ENCODE assay signal across 8 mouse cellular contexts in genomic region chr10:80673690-80674089, GRCm38 (mm10). TPM values are rescaled to one million over a fixed set of nuclear protein-coding genes. Genes with fewer than 3 reads are reported as not detected.
DNase-seq lines count a peak whose midpoint lies in the region; ATAC-seq and TF ChIP-seq lines count a peak whose summit lies in the region.

No protein-coding gene starts in this region.

- no peaks in the 10 kb centered on the region for H3K27me3 ChIP-seq in kidney, embryonic 16.5 days (ENCODE audit: insufficient read depth, low read length)
- no peaks in the 10 kb centered on the region for H3K27me3 ChIP-seq in embryonic facial prominence, embryonic 12.5 days
- no peaks in the 10 kb centered on the region for H3K27me3 ChIP-seq in hindbrain, postnatal 0 days (ENCODE audit: insufficient read depth, low read length)
- H3K27me3 ChIP-seq in midbrain, embryonic 16.5 days (ENCODE audit: control insufficient read depth, insufficient read depth, low read depth, low read length) = no peaks in the 10 kb centered on the region

- H3K9ac ChIP-seq in kidney, embryonic 16.5 days (replicated peaks; ENCODE audit: low read length) = peak overlapping the region; percentile 96
- peak overlapping the region; percentile 97; the same call in 1 of the 2 replicates for H3K9ac ChIP-seq in embryonic facial prominence, embryonic 12.5 days
- peak overlapping the region; percentile 95 for H3K9ac ChIP-seq in hindbrain, postnatal 0 days (replicated peaks; ENCODE audit: low read length)
- H3K9ac ChIP-seq in midbrain, embryonic 16.5 days (ENCODE audit: low read depth, low read length) = peak overlapping the region; percentile 98

- ATAC-seq in kidney, embryonic 16.5 days (ENCODE audit: low FRiP score, low TSS enrichment) = no peak
- ATAC-seq in embryonic facial prominence, embryonic 12.5 days (ENCODE audit: insufficient number of reproducible peaks, insufficient read depth, low FRiP score, low TSS enrichment) = no peak
- no peak for ATAC-seq in hindbrain, postnatal 0 days
- ATAC-seq in midbrain, embryonic 16.5 days = no peak

- H3K4me2 ChIP-seq in kidney, embryonic 16.5 days (replicated peaks; ENCODE audit: low read depth, low read length) = peak overlapping the region; percentile 80
- peak overlapping the region; percentile 83 for H3K4me2 ChIP-seq in embryonic facial prominence, embryonic 12.5 days (replicated peaks)
- peak overlapping the region; percentile 86 for H3K4me2 ChIP-seq in hindbrain, postnatal 0 days (ENCODE audit: low read depth, low read length)
- H3K4me2 ChIP-seq in midbrain, embryonic 16.5 days (ENCODE audit: low read length) = peak overlapping the region; percentile 80

- WGBS in kidney, embryonic 16.5 days = 85% methylated on average over 3 of the region's 3 CpGs
- 91% methylated on average over 3 of the region's 3 CpGs for WGBS in embryonic facial prominence, embryonic 12.5 days
- 94% methylated on average over 3 of the region's 3 CpGs for WGBS in hindbrain, postnatal 0 days
- WGBS in midbrain, embryonic 16.5 days = 89% methylated on average over 3 of the region's 3 CpGs

- no peak overlapping the region; the same call in 1 of the 2 replicates for H3K27ac ChIP-seq in kidney, embryonic 16.5 days (ENCODE audit: low read length)
- H3K27ac ChIP-seq in embryonic facial prominence, embryonic 12.5 days = no peak overlapping the region
- no peak overlapping the region for H3K27ac ChIP-seq in hindbrain, postnatal 0 days
- H3K27ac ChIP-seq in midbrain, embryonic 16.5 days (ENCODE audit: low read length) = no peak overlapping the region

- peak overlapping the region; percentile 81 for H3K4me3 ChIP-seq in kidney, embryonic 16.5 days (ENCODE audit: low read length)
- H3K4me3 ChIP-seq in embryonic facial prominence, embryonic 12.5 days = peak overlapping the region; percentile 97; the same call in 1 of the 2 replicates
- H3K4me3 ChIP-seq in hindbrain, postnatal 0 days (ENCODE audit: low read length) = no peak overlapping the region
- H3K4me3 ChIP-seq in midbrain, embryonic 16.5 days (ENCODE audit: low read depth, low read length) = no peak overlapping the region; the same call in 1 of the 2 replicates

- DNase-seq in kidney, adult 8-10 months = no peak
- DNase-seq in hindbrain, postnatal 0 days (ENCODE audit: low spot score) = no peak
- DNase-seq in adrenal gland, adult 8-10 months = no peak
- no peak for DNase-seq in left cerebral cortex, adult 8-10 months (ENCODE audit: low spot score in 2 of 2)
- DNase-seq in testis, postnatal 10 days (ENCODE audit: low spot score) = no peak

- TF ChIP-seq CTCF in hindbrain, postnatal 0 days (IDR thresholded peaks at IDR 0.05; ENCODE audit: low read depth) = no peak

- peaks cover 44% of the 10 kb centered on the region for H3K36me3 ChIP-seq in kidney, embryonic 16.5 days (ENCODE audit: insufficient read depth, low read length)
- H3K36me3 ChIP-seq in embryonic facial prominence, embryonic 12.5 days = peaks cover 46% of the 10 kb centered on the region
- H3K36me3 ChIP-seq in hindbrain, postnatal 0 days (ENCODE audit: insufficient read depth, low read length) = peaks cover 29% of the 10 kb centered on the region
- peaks cover 21% of the 10 kb centered on the region for H3K36me3 ChIP-seq in midbrain, embryonic 16.5 days (ENCODE audit: control insufficient read depth, insufficient read depth, low read length)

- H3K4me1 ChIP-seq in kidney, embryonic 16.5 days (ENCODE audit: insufficient read depth, low read length) = peaks cover 47% of the 10 kb centered on the region
- peaks cover 46% of the 10 kb centered on the region for H3K4me1 ChIP-seq in embryonic facial prominence, embryonic 12.5 days
- H3K4me1 ChIP-seq in hindbrain, postnatal 0 days (ENCODE audit: insufficient read depth, low read length) = peaks cover 45% of the 10 kb centered on the region
- peaks cover 44% of the 10 kb centered on the region for H3K4me1 ChIP-seq in midbrain, embryonic 16.5 days (ENCODE audit: control insufficient read depth, insufficient read depth, low read length)

- H3K9me3 ChIP-seq in kidney, embryonic 16.5 days (ENCODE audit: low read length) = no peaks in the 10 kb centered on the region
- H3K9me3 ChIP-seq in embryonic facial prominence, embryonic 12.5 days = no peaks in the 10 kb centered on the region
- H3K9me3 ChIP-seq in hindbrain, postnatal 0 days (ENCODE audit: low read length) = no peaks in the 10 kb centered on the region
- H3K9me3 ChIP-seq in midbrain, embryonic 16.5 days (replicated peaks; ENCODE audit: control insufficient read depth, low read length, poor library complexity, severe bottlenecking) = no peaks in the 10 kb centered on the region

RNA-seq across cellular contexts. Expression of gene Mknk2, which starts 4.2 kb away (rescaled TPM):
- polyA plus RNA-seq in kidney, embryonic 16.5 days (2015; fragmentation: Nextera tagmentation; extraction: Ambion mirVana) = 71.1 and 108 TPM in 2 replicates
- 117 and 122 TPM in 2 replicates for polyA plus RNA-seq in embryonic facial prominence, embryonic 12.5 days (2016; fragmentation: Nextera tagmentation; extraction: Ambion mirVana)
- 84.5 and 95.4 TPM in 2 replicates for total RNA-seq in hindbrain, postnatal 0 days (2014; rRNA removed)
- polyA plus RNA-seq in hindbrain, postnatal 0 days (2015; fragmentation: Nextera tagmentation; extraction: Ambion mirVana) = 38.2 and 40.5 TPM in 2 replicates
- polyA plus RNA-seq in midbrain, embryonic 16.5 days (2015; fragmentation: Nextera tagmentation; extraction: Ambion mirVana) = 43.7 and 49.1 TPM in 2 replicates
- total RNA-seq in adrenal gland, adult 8-10 months (2022) = 100 to 1,000 TPM; 106 to 157 (median 123) TPM
- 10 to 100 TPM; 36.0 to 47.0 (median 40.9) TPM for total RNA-seq in left cerebral cortex, adult 8-10 months (2022)

RNA-seq across cellular contexts. Expression of gene Btbd2, which starts 16.8 kb away (rescaled TPM):
- polyA plus RNA-seq in kidney, embryonic 16.5 days (2015; fragmentation: Nextera tagmentation; extraction: Ambion mirVana) = 21.0 and 74.8 TPM in 2 replicates
- 109 and 110 TPM in 2 replicates for polyA plus RNA-seq in embryonic facial prominence, embryonic 12.5 days (2016; fragmentation: Nextera tagmentation; extraction: Ambion mirVana)
- 209 and 213 TPM in 2 replicates for total RNA-seq in hindbrain, postnatal 0 days (2014; rRNA removed)
- polyA plus RNA-seq in hindbrain, postnatal 0 days (2015; fragmentation: Nextera tagmentation; extraction: Ambion mirVana) = 81.9 and 82.8 TPM in 2 replicates
- polyA plus RNA-seq in midbrain, embryonic 16.5 days (2015; fragmentation: Nextera tagmentation; extraction: Ambion mirVana) = 71.8 and 73.5 TPM in 2 replicates
- 10 to 100 TPM; 63.4 to 94.6 (median 79.1) TPM for total RNA-seq in adrenal gland, adult 8-10 months (2022)
- 10 to 100 TPM; 88.6 to 97.6 (median 94.5) TPM for total RNA-seq in left cerebral cortex, adult 8-10 months (2022)

RNA-seq across cellular contexts. Expression of gene Mob3a, which starts 28.1 kb away (rescaled TPM):
- 43.1 and 43.2 TPM in 2 replicates for polyA plus RNA-seq in kidney, embryonic 16.5 days (2015; fragmentation: Nextera tagmentation; extraction: Ambion mirVana)
- 57.4 and 60.9 TPM in 2 replicates for polyA plus RNA-seq in embryonic facial prominence, embryonic 12.5 days (2016; fragmentation: Nextera tagmentation; extraction: Ambion mirVana)
- total RNA-seq in hindbrain, postnatal 0 days (2014; rRNA removed) = 68.3 and 76.4 TPM in 2 replicates
- 37.2 and 38.8 TPM in 2 replicates for polyA plus RNA-seq in hindbrain, postnatal 0 days (2015; fragmentation: Nextera tagmentation; extraction: Ambion mirVana)
- 61.4 and 64.3 TPM in 2 replicates for polyA plus RNA-seq in midbrain, embryonic 16.5 days (2015; fragmentation: Nextera tagmentation; extraction: Ambion mirVana)
- total RNA-seq in adrenal gland, adult 8-10 months (2022) = 10 to 100 TPM; 16.2 to 33.5 (median 25.7) TPM
- total RNA-seq in left cerebral cortex, adult 8-10 months (2022) = 10 to 100 TPM; 12.0 to 17.6 (median 14.8) TPM

RNA-seq across cellular contexts. Expression of gene Izumo4, which starts 28.3 kb away (rescaled TPM):
- 23.3 and 23.8 TPM in 2 replicates for polyA plus RNA-seq in kidney, embryonic 16.5 days (2015; fragmentation: Nextera tagmentation; extraction: Ambion mirVana)
- polyA plus RNA-seq in embryonic facial prominence, embryonic 12.5 days (2016; fragmentation: Nextera tagmentation; extraction: Ambion mirVana) = 20.5 and 23.6 TPM in 2 replicates
- 31.1 and 31.6 TPM in 2 replicates for total RNA-seq in hindbrain, postnatal 0 days (2014; rRNA removed)
- polyA plus RNA-seq in hindbrain, postnatal 0 days (2015; fragmentation: Nextera tagmentation; extraction: Ambion mirVana) = 46.7 and 52.2 TPM in 2 replicates
- polyA plus RNA-seq in midbrain, embryonic 16.5 days (2015; fragmentation: Nextera tagmentation; extraction: Ambion mirVana) = 44.9 and 49.5 TPM in 2 replicates
- total RNA-seq in adrenal gland, adult 8-10 months (2022) = 10 to 100 TPM; 19.3 to 46.2 (median 33.3) TPM
- 10 to 100 TPM; 44.2 to 67.8 (median 57.0) TPM for total RNA-seq in left cerebral cortex, adult 8-10 months (2022)

RNA-seq across cellular contexts. Expression of gene Csnk1g2, which starts 51.1 kb away (rescaled TPM):
- polyA plus RNA-seq in kidney, embryonic 16.5 days (2015; fragmentation: Nextera tagmentation; extraction: Ambion mirVana) = 30.8 and 93.6 TPM in 2 replicates
- 250 and 263 TPM in 2 replicates for polyA plus RNA-seq in embryonic facial prominence, embryonic 12.5 days (2016; fragmentation: Nextera tagmentation; extraction: Ambion mirVana)
- total RNA-seq in hindbrain, postnatal 0 days (2014; rRNA removed) = 128 and 156 TPM in 2 replicates
- 94.3 and 95.5 TPM in 2 replicates for polyA plus RNA-seq in hindbrain, postnatal 0 days (2015; fragmentation: Nextera tagmentation; extraction: Ambion mirVana)
- 79.9 and 96.8 TPM in 2 replicates for polyA plus RNA-seq in midbrain, embryonic 16.5 days (2015; fragmentation: Nextera tagmentation; extraction: Ambion mirVana)
- total RNA-seq in adrenal gland, adult 8-10 months (2022) = 100 to 1,000 TPM; 157 to 173 (median 165) TPM
- 100 to 1,000 TPM; 214 to 250 (median 240) TPM for total RNA-seq in left cerebral cortex, adult 8-10 months (2022)

Comparison
In these comparisons a context has a peak if more than half of its experiments do, and no peak if none do; other contexts are left out.
1. H3K4me3 ChIP-seq: peak in kidney, embryonic 16.5 days (single experiment) and embryonic facial prominence, embryonic 12.5 days (single experiment); none in hindbrain, postnatal 0 days (single experiment) and midbrain, embryonic 16.5 days (single experiment).
2. Peak in every context shown above with its lines, with median percentiles within 50 percentile points of each other: H3K4me2 ChIP-seq and H3K9ac ChIP-seq.